26 mouse cellular contexts compared by ENCODE assay signal in the genomic region with DNA sequence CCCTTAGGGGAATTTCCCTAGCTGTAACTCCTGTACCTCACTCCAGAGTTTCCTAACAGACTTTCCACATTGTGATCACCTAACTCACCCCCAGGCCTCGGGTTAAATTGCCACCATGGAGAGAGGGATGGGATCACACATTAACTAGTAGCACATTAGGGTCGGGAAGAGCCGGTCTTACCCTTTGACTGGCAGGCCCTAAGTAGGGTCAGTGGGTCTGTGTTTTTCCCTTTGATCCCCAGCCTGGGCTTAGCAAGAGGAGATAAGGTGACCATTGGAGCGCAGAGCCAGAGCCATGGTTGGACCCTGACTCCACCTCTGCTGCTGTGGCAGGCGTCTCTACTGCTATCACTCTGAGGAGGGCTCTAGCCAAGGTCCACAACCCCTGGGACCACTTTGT. TPM values are rescaled to one million over a fixed set of nuclear protein-coding genes. Genes with fewer than 3 reads are reported as not detected.
DNase-seq lines count a peak whose midpoint lies in the region; ATAC-seq lines count a peak whose summit lies in the region.
"Had no signal": no experiment of that assay in that cellular context is flagged by ENCODE, and none has a peak within 500 bp of the region (broad histone marks: within the 10 kb centered on the region; RNA-seq: fewer than 3 reads in every experiment).

No protein-coding gene starts in this region.

- H3K27me3 ChIP-seq in embryonic facial prominence, embryonic 10.5 days (replicated peaks; ENCODE audit: low read depth, poor library complexity, severe bottlenecking), result peaks cover 88% of the 10 kb centered on the region
- H3K27me3 ChIP-seq in liver, embryonic 11.5 days (replicated peaks; ENCODE audit: control insufficient read depth, insufficient read depth, low read length), result peaks cover 53% of the 10 kb centered on the region

- no peak overlapping the region for H3K4me3 ChIP-seq in embryonic facial prominence, embryonic 10.5 days
- H3K4me3 ChIP-seq in liver, embryonic 11.5 days (ENCODE audit: low read depth, low read length), result no peak overlapping the region
- H3K4me3 ChIP-seq: embryonic facial prominence, embryonic 15.5 days; heart, adult 2 months; hindbrain, embryonic 12.5 days; left cerebral cortex, adult 2 months; limb, embryonic 15.5 days; midbrain, embryonic 12.5 days had no signal

- DNase-seq in embryonic facial prominence, embryonic 10.5 days (ENCODE audit: low spot score), result no peak
- peak; percentile 82 to 89 for DNase-seq in kidney, adult 8-10 months
- DNase-seq in kidney, postnatal 25 days, result peak; percentile 66 to 89
- no peak for DNase-seq in liver, embryonic 11.5 days (ENCODE audit: low spot score)
- DNase-seq in spleen, adult 12 weeks (ENCODE audit: low spot score), result no peak
- DNase-seq in thymus, postnatal 36 days, result no peak
- no peak for DNase-seq in thymus, postnatal 0 days (ENCODE audit: low spot score)
- DNase-seq in heart, postnatal 10 days, result no peak
- DNase-seq: adrenal gland, postnatal 36 days; cerebellum, adult 8-10 months; gastrocnemius, postnatal 14 days; heart, adult 2 months; lung, postnatal 4 days had no signal

- intact Hi-C loops in heart, postnatal 10 days (cut with DNase I), result no loop called here

- H3K9me3 ChIP-seq in embryonic facial prominence, embryonic 10.5 days, result no peaks in the 10 kb centered on the region
- no peaks in the 10 kb centered on the region for H3K9me3 ChIP-seq in liver, embryonic 11.5 days (ENCODE audit: control insufficient read depth, low read length)
- H3K9me3 ChIP-seq: embryonic facial prominence, embryonic 15.5 days; hindbrain, embryonic 12.5 days; limb, embryonic 15.5 days; midbrain, embryonic 12.5 days had no signal

- H3K36me3 ChIP-seq in embryonic facial prominence, embryonic 10.5 days (replicated peaks), result no peaks in the 10 kb centered on the region
- no peaks in the 10 kb centered on the region for H3K36me3 ChIP-seq in liver, embryonic 11.5 days (ENCODE audit: control insufficient read depth, insufficient read depth, low read length)
- H3K36me3 ChIP-seq: embryonic facial prominence, embryonic 15.5 days; hindbrain, embryonic 12.5 days; limb, embryonic 15.5 days; midbrain, embryonic 12.5 days had no signal

- H3K9ac ChIP-seq in liver, embryonic 11.5 days (ENCODE audit: low read depth, low read length), result no peak overlapping the region
- H3K9ac ChIP-seq: embryonic facial prominence, embryonic 15.5 days; hindbrain, embryonic 12.5 days; limb, embryonic 15.5 days; midbrain, embryonic 12.5 days had no signal

- peaks cover 79% of the 10 kb centered on the region for H3K4me1 ChIP-seq in embryonic facial prominence, embryonic 10.5 days
- peaks cover 25% of the 10 kb centered on the region for H3K4me1 ChIP-seq in liver, embryonic 11.5 days (replicated peaks; ENCODE audit: control insufficient read depth, insufficient read depth, low read length)

- H3K27ac ChIP-seq in embryonic facial prominence, embryonic 10.5 days (replicated peaks), result peak overlapping the region; percentile 21; the same call in 1 of the 2 replicates
- H3K27ac ChIP-seq in liver, embryonic 11.5 days (ENCODE audit: low read depth, low read length), result peak overlapping the region; percentile 71
- H3K27ac ChIP-seq: embryonic facial prominence, embryonic 15.5 days; heart, adult 2 months; hindbrain, embryonic 12.5 days; left cerebral cortex, adult 2 months; limb, embryonic 15.5 days; midbrain, embryonic 12.5 days had no signal

- peak overlapping the region; percentile 18; the same call in 1 of the 2 replicates for H3K4me2 ChIP-seq in liver, embryonic 11.5 days
- H3K4me2 ChIP-seq: embryonic facial prominence, embryonic 15.5 days; hindbrain, embryonic 12.5 days; limb, embryonic 15.5 days; midbrain, embryonic 12.5 days had no signal

- 5% methylated on average over 5 of the region's 5 CpGs for WGBS in embryonic facial prominence, embryonic 10.5 days
- 27% methylated on average over 5 of the region's 5 CpGs for WGBS in liver, embryonic 11.5 days

- ATAC-seq in liver, embryonic 11.5 days (replicated peaks; ENCODE audit: low FRiP score), result peak; percentile 67
- ATAC-seq: inflammation-experienced regulatory T-cells, adult 6 months had no signal

RNA-seq across cellular contexts. Expression of a gene that starts 1.2 kb away (rescaled TPM):
- 39.2 and 46.3 TPM in 2 replicates for polyA plus RNA-seq in embryonic facial prominence, embryonic 10.5 days (2016; fragmentation: Nextera tagmentation; extraction: Ambion mirVana)
- 11.0 and 11.7 TPM in 2 replicates for polyA plus RNA-seq in liver, embryonic 11.5 days (2014; fragmentation: Nextera tagmentation; extraction: Ambion mirVana)
- polyA plus RNA-seq in thymus, postnatal 0 days (2015; fragmentation: Nextera tagmentation; extraction: Ambion mirVana), result 2.6 and 2.9 TPM in 2 replicates
- 10 to 100 TPM; 11.5 to 13.4 TPM for total RNA-seq in heart, postnatal 10 days (2021)
- total RNA-seq: neutrophil, adult 5-6 weeks had no signal
- polyA plus RNA-seq: inflammation-experienced regulatory T-cells, adult 6 months had no signal

RNA-seq across cellular contexts. Expression of a gene that starts 4.1 kb away (rescaled TPM):
- polyA plus RNA-seq in embryonic facial prominence, embryonic 10.5 days (2016; fragmentation: Nextera tagmentation; extraction: Ambion mirVana), result 0.86 and 4.4 TPM in 2 replicates
- 2.1 and 6.8 TPM in 2 replicates for polyA plus RNA-seq in liver, embryonic 11.5 days (2014; fragmentation: Nextera tagmentation; extraction: Ambion mirVana)
- polyA plus RNA-seq in thymus, postnatal 0 days (2015; fragmentation: Nextera tagmentation; extraction: Ambion mirVana), result 0.94 and 1.4 TPM in 2 replicates
- over 10,000 TPM; 11,120 to 11,825 TPM for total RNA-seq in heart, postnatal 10 days (2021)
- total RNA-seq: left cerebral cortex, adult 2 months; neutrophil, adult 5-6 weeks had no signal
- polyA plus RNA-seq: C2C12; forebrain, embryonic 11.5 days; inflammation-experienced regulatory T-cells, adult 6 months had no signal

RNA-seq across cellular contexts. Expression of a gene that starts 52.2 kb away (rescaled TPM):
- polyA plus RNA-seq in embryonic facial prominence, embryonic 10.5 days (2016; fragmentation: Nextera tagmentation; extraction: Ambion mirVana), result not detected in 2 replicates
- polyA plus RNA-seq in liver, embryonic 11.5 days (2014; fragmentation: Nextera tagmentation; extraction: Ambion mirVana), result not detected in 2 replicates
- not detected in 2 replicates for polyA plus RNA-seq in thymus, postnatal 0 days (2015; fragmentation: Nextera tagmentation; extraction: Ambion mirVana)
- not detected for total RNA-seq in heart, postnatal 10 days (2021)
- total RNA-seq: adrenal gland, postnatal 36 days; gastrocnemius, postnatal 14 days; heart, adult 2 months; layer of hippocampus, adult 8-10 months; left cerebral cortex, adult 2 months; neutrophil, adult 5-6 weeks had no signal
- polyA plus RNA-seq: C2C12; cortical plate, adult 2 months; embryonic facial prominence, embryonic 15.5 days; forebrain, embryonic 11.5 days; frontal cortex, adult 2 months; heart, adult 2 months; heart, embryonic 16.5 days; hindbrain, embryonic 12.5 days; inflammation-experienced regulatory T-cells, adult 6 months; limb, embryonic 15.5 days; midbrain, embryonic 12.5 days had no signal

Comparison
In these comparisons a context has a peak if more than half of its experiments do, and no peak if none do; other contexts are left out.
1. DNase-seq: peak in kidney, adult 8-10 months (2 of 2) and kidney, postnatal 25 days (2 of 2); none in embryonic facial prominence, embryonic 10.5 days (single experiment), liver, embryonic 11.5 days (single experiment), spleen, adult 12 weeks (single experiment), thymus, postnatal 36 days (0 of 2), thymus, postnatal 0 days (single experiment) and heart, postnatal 10 days (0 of 2).